Mouse (Mus musculus) G1E-ER4 (cell line): Measurements from ENCODE around the gene Ror2. TPM values are rescaled to one million over a fixed set of nuclear protein-coding genes. Genes with fewer than 3 reads are reported as not detected.

ENCODE experiments used
- GATA1 ChIP-seq: IDR thresholded peaks from one replicate; pipeline ENCODE4 v1.8.0; 2012; ENCODE audit warnings: low read length, inconsistent platforms
- polyA plus RNA-seq: library from polyadenylated mRNA; stranded (reverse); fragments of >175 nt; gene quantifications from 2 replicates; pipeline ENCODE4 v1.2.3, GENCODE M21; 2012

The Ror2 gene
- not detected in 2 replicates for polyA plus RNA-seq

- TF ChIP-seq GATA1: no peak
Measured at GRCm38 (mm10) chr13:53285756-53286361, at the start of gene Ror2. TSS of gene Ror2 (minus strand) at chr13:53286124.

- TF ChIP-seq GATA1: no peak
Measured at GRCm38 (mm10) chr13:53333769-53334168, 47.8 kb upstream of the Ror2 start.

- no peak for TF ChIP-seq GATA1
Measured at GRCm38 (mm10) chr13:53330246-53330645, 44.3 kb upstream of the Ror2 start.

GRCm38 (mm10) chr13:53325531-53325930 is 39.6 kb upstream of the Ror2 start:
- no peak for TF ChIP-seq GATA1

GRCm38 (mm10) chr13:53323661-53324060 is 37.7 kb upstream of the Ror2 start:
- no peak for TF ChIP-seq GATA1

GRCm38 (mm10) chr13:53320899-53321298 is 35.0 kb upstream of the Ror2 start:
- TF ChIP-seq GATA1: no peak

GRCm38 (mm10) chr13:53316515-53317295 is 30.8 kb upstream of the Ror2 start:
- no peak for TF ChIP-seq GATA1

- TF ChIP-seq GATA1: no peak
Measured at GRCm38 (mm10) chr13:53310442-53310841, 24.5 kb upstream of the Ror2 start.

- TF ChIP-seq GATA1: no peak
Measured at GRCm38 (mm10) chr13:53309661-53310160, 23.8 kb upstream of the Ror2 start.

- TF ChIP-seq GATA1: no peak
Measured at GRCm38 (mm10) chr13:53309148-53309547, 23.2 kb upstream of the Ror2 start.

GRCm38 (mm10) chr13:53306836-53307235 is 20.9 kb upstream of the Ror2 start:
- TF ChIP-seq GATA1: no peak

GRCm38 (mm10) chr13:53305256-53305655 is 19.3 kb upstream of the Ror2 start:
- TF ChIP-seq GATA1: no peak

- no peak for TF ChIP-seq GATA1
Measured at GRCm38 (mm10) chr13:53302688-53303087, 16.8 kb upstream of the Ror2 start.

- TF ChIP-seq GATA1: no peak
Measured at GRCm38 (mm10) chr13:53293065-53293464, 7.1 kb upstream of the Ror2 start.

GRCm38 (mm10) chr13:53292244-53292643 is 6.3 kb upstream of the Ror2 start:
- TF ChIP-seq GATA1: no peak

GRCm38 (mm10) chr13:53285261-53285755 is 616 bp downstream of the Ror2 start:
- TF ChIP-seq GATA1: no peak
